Mouse (Mus musculus) adrenal gland, adult (tissue): ENCODE data around the gene Olfr56.
"Not testable (repeated sequence)": the region's sequence is repeated elsewhere in the genome, so short reads cannot be mapped to it uniquely, and the experiment has no call there.

Experiments used
- DNase-seq, 2 experiments: peaks; one replicate each; pipeline ENCODE4 v3.0.0; 2022 to 2023; ENCODE audit warnings: low spot score in 1 of 2; ENCODE audit not compliant: inconsistent age in 2 of 2

Olfr56 gene

DNA sequence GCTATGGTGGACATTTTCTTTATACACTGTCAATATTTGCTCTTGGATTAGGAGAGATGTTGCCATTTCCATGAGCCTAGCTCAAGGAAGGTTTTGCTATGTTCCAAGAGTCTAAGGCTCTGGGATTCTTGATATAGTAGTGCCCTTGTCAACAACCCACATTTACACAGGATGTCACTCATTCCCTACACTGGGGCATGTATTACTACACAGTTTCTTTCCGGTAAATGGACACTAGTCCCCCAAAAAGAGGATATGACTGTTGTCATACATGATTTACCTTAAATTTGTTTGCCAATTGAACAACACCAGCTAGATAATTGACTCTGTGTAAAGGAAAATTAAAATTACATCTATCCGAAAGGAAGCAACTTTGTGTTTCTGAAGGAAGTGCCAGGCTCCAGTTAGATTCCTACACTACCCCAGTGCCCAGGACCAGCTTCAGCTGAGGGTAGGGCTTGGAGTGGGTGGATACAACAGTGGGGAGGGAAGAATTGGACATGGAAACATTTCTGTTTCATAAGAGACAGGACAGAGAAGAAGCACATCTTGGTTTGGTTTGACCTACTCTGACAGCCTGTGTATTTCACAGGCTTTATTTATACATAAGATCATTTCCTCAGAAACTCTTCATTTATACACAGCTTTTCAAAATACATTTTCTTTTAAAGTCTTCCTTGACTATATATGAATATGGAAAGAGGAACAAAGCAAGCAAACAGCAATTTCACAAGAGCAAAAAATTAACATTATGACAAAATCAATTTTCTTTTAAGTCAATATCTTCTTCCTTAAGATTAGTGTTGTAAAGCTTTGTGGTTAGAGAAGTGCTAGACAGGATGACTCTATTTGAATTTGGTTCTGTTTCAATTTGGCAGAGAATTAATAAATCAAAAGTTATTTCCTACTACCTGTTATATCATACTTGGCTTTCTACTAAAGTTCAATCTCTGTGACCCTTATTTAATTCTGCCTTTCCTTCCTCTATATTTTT is 178.4 kb downstream of the Olfr56 start:
- no peak for DNase-seq

DNA sequence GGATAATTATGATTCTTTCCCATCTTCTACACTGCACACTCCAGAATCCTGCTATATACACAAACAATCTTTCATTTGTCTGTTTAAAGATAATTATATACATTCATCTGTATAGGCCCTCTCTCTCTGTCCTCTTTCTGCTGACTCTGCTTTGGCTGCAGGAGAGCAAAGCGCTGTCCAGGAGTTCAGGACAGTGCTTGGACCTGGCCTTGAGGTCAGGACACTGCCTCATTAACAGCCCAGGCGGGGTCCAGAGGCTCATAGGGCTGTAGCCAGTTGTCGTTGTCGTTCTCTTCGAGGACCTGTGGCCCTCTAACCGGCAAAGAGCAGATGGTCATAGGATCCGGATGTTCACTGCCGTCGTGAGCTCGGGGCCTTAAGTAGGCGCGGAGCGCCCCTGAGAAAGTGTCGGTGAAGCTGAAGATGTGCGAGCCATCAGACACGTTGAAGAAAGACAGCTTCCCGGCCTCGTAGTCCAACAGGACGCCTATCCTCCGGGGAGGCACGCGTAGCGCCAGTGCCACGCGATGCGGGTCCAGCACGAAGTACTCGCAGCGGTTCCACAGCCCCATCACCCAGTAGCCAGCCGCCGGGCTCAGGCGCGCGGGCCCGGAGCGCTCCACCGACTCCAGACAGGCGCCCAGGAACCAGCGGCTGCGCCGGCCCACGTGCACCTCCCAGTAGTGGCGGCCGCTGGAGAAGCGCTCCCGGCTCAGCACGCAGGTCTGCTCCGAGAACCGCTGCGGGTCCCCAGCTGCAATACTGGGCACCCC is 190.3 kb downstream of the Olfr56 start:
- peak in 1 of 2 experiments; percentile 9 for DNase-seq

DNA sequence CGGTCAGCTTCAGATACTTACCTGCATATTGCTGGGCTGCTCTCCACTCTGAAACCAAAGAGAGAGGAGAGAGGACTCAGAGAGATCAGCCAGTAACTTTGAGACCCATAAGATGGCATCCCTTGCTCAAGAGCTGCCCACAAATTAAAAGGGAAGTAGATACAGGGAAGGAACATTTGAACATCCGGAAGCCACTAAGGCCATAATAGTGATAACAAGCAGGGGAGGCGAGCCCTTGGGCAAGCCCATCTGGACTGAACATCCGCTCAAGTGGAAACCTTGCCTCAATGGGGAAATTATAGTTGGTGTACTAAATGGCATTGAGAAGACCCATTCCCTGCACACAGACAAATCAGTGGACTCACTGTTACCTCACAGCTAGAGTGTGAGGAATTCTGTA is 191.9 kb downstream of the Olfr56 start:
- no peak for DNase-seq

DNA sequence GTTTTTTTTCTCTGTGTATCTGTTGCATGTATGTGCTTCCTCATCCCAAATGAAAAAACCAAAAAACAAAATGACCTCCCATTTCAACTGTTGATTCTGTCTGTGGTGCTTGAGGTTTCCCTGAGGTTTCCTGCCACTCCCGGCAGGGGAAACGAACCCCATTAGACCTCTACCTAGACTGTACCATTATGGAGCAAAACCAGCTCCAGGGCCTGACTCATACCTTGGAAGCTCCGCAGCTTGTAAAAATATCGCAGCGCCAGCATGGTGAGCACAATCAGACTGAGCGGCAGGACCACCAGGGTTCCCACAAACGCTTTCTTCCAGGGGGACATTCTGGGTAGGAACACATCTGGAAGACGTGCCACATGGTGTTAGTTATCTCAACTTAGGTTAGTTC is 196.7 kb downstream of the Olfr56 start:
- no peak for DNase-seq

DNA sequence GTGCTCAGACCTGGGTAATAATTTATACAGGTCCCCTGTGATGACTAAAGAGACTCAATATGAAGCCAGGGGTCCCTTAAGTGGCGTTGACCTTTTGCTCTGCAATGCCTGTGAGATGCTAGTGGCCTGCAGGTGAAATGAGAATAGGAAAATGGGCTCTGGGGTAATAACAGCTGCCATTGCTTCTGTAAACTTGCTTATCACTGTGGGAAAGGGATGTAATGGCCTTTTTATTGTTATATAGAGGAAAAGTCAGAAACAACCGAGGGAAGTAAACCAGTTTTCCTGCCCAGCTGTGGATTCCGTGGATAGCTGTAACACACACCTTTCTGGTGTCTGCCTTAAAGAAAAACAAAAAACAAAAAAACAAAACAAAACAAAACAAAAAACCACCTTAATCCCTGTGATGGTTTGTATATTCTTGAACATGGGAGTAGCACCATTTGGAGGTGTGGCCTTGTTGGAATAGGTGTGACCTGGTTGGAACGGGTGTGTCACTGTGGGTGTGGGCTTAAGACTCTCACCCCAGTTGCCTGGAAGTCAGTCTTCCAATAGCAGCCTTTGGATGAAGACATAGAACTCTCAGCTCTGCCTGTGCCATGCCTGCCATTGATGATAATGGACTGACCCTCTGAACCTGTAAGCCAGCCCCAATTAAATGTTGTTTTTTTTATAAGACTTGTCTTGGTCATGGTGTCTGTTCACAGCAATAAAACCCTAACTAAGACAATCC is 197.5 kb downstream of the Olfr56 start:
- DNase-seq, result not testable (repeated sequence)

DNA sequence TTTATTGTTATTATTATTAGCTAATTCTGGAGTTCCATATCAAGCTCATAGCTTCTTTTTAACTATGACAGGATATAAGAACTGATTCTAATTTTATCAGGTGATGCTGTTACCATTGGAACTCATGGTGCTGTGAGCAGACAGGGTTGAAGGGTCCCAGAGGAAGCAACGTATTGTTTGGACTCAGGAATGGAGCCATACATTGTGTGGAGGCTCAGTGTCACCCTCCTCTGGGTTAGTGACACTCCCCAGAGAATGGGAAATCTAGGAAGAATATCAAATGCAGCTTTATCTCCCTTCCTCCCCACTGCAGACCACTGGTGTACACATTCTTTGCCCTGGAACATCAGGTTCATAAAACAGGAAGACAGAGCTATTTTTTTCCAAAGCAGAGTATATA is 204.5 kb downstream of the Olfr56 start:
- DNase-seq, result no peak
